Mouse (Mus musculus): ENCODE measurements around the gene Prkar2b.

Prkar2b gene

DNA sequence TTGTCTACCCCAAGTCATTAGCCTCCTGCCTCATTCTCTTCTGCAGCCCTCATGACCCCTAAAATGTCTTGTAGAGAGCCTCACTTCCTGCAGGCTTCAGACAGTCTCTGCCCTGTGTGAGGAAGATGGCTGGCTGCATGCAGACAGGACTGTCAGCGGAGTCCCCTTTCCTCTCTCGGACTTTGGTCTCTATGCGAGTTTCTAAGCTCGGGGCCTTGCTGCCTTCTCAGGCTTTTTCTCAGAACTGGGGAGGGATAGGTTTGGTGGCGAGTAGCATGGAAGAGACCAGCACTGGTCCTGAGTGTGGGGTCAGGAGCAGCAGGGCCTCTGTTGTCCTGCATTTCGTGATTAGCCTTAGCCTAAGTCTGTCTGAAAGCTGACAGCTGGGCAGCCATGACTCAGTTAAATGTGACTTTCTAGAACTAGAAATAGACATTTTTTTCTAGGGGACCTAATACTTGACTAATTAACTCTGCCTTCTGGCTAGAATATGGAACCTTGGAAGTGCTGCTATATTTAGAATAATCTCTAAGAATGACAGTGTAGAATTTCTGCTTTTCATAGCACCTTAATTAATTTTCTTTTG lies 148.0 kb downstream of the Prkar2b start:
- no peak for DNase-seq
